Mouse (Mus musculus): Measurements from ENCODE around the gene Wwox. TPM values are rescaled to one million over a fixed set of nuclear protein-coding genes. Genes with fewer than 3 reads are reported as not detected.

Wwox gene
- total RNA-seq, 2 experiments from 2014 or later, result 11.4 to 13.4 TPM

- DNase-seq (ENCODE audit: low spot score in 2 of 2), result peak in 1 of 2 experiments; percentile 22
Measured at GRCm38 (mm10) chr8:115150446-115151109, 711.1 kb downstream of the Wwox start.

DNA sequence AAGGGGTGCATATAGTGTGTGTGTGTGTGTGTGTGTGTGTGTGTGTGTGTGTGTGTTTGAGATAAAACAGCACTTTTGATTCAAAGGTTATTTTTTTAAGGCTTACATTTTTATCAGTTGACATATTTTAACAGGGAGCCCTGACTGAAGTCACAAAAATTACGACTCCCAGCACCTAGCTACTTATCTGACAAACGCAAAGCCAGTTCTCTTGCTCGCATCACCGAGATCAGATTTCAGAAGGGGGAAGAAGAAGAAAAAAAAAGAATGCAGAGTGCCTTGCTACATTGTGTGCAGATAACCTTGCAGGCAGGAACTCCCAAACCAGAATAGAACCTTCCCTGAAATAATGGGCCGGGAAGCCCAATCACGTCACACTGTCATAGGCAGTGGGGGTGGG, 712.0 kb downstream of the Wwox start:
- DNase-seq (ENCODE audit: low spot score in 2 of 2), result no peak

GRCm38 (mm10) chr8:115154096-115154495, 714.6 kb downstream of the Wwox start:
- DNase-seq (ENCODE audit: low spot score in 2 of 2), result peak; percentile 33 to 53

- no peak for DNase-seq (ENCODE audit: low spot score in 2 of 2)
Measured at GRCm38 (mm10) chr8:115156142-115156541, 716.7 kb downstream of the Wwox start.

GRCm38 (mm10) chr8:115157977-115158720, 718.7 kb downstream of the Wwox start:
- DNase-seq (ENCODE audit: low spot score in 2 of 2), result no peak

DNA sequence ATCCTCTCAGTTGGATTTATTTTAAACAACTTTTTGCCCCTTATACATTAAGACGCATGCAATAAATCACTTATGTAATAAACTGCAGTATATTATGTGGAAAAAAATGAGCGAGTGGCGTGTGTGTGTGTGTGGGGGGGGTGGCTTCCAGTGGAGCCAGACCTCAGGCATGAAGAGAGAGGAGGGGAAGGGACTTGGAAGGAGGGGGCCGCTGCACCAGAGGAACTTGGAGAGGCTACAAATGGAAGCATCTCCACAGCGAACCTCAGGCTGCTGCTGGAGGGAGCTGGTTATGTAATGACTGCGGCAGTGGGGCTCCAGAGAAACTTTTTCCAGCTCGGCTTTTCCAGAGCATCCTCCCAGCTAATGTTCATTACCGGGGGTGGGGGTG, 719.3 kb downstream of the Wwox start:
- no peak for DNase-seq (ENCODE audit: low spot score in 2 of 2)

DNA sequence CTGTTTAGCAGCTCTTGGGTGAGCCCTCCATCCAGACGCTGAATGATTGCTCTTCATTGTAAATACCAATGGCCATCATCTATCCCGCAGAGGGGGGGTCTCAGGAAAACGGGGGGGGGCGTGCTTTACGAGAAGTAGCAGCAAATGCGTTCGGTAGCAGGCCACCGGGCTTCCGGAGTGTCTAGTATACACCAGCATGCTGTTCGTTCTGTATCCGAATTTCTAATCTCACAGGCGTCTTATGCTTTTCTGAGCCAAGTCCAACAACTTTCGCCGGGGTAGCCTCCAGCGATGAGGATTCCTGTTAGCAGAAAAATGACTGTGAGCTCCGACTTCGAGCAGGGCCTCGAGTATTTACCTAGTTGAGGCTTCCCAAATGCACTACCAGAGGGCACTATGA, 719.8 kb downstream of the Wwox start:
- no peak for DNase-seq (ENCODE audit: low spot score in 2 of 2)

- peak in 1 of 2 experiments; percentile 26 for DNase-seq (ENCODE audit: low spot score in 2 of 2)
Measured at GRCm38 (mm10) chr8:115159711-115160374, 720.4 kb downstream of the Wwox start.

- no peak for DNase-seq (ENCODE audit: low spot score in 2 of 2)
Measured at GRCm38 (mm10) chr8:115160407-115160806, 721.0 kb downstream of the Wwox start.

- no peak for DNase-seq (ENCODE audit: low spot score in 2 of 2)
Measured at GRCm38 (mm10) chr8:115161520-115161919, 722.1 kb downstream of the Wwox start.

DNA sequence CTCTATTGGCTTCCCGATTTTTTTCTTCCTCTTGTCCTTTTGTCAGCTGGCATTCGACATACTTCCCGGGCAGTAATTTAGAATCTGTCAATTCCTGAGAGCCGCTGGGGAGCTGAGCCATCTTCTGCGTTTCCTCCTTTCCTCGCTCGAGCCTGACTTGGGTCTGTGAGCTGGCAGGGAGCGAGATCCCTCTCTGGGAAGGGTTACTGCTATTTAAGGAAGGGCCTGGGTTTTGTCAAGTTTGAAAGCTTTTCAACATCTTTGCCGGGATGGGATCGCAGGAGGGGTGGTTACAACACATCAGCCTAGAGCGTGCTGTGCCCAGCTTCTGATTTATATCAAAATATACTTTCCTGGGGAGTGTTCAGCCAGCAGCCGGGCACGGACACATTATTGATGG, 725.4 kb downstream of the Wwox start:
- no peak for DNase-seq (ENCODE audit: low spot score in 2 of 2)

DNA sequence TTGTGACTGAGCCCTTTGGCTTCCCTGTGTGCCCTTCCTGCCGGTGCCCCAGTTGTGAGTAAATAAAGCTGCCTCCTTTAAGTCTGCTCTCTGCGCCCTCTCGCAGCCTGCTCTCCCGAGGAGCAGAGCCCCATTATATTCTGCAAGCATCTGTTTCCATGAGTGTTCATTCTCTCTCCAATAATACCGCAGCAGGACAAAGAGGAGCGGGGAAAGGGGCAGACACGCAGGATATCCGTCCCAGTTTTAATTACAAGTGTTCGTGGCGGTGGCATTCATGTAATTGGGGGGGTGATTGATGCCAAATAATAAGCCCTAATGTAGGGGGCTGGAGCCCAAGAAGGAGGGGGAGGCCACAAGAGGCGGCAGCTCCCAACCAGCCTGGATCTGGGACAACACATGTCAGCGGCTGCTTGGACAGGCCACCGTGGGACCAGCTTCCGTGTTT, 734.2 kb downstream of the Wwox start:
- peak in 1 of 2 experiments; percentile 12 for DNase-seq (ENCODE audit: low spot score in 2 of 2)

GRCm38 (mm10) chr8:115185431-115185964, 746.0 kb downstream of the Wwox start:
- DNase-seq (ENCODE audit: low spot score in 2 of 2), result no peak

- no peak for DNase-seq (ENCODE audit: low spot score in 2 of 2)
Measured at GRCm38 (mm10) chr8:115186121-115186811, 746.8 kb downstream of the Wwox start.

- peak in 1 of 2 experiments; percentile 7 for DNase-seq (ENCODE audit: low spot score in 2 of 2)
Measured at GRCm38 (mm10) chr8:115186882-115187281, 747.4 kb downstream of the Wwox start.

DNA sequence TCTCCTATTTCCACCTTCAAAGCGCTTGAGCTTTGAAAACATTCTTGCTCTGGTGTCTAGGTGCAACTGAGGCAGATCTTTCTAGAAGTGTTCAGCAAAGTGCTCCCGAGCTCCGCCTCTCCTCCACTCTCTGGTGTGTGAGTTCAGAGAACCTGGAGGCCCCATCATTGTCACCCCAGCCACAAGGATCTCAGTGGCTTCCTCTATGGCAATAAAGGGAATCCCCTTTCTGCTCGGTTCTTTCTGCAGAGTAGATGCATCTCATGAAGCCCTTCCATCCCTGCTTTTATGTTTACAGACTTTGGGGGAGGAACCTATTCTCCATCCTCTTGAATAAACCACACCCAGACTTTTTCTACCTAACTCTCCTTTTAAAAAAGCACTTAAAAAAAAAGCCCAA, 749.0 kb downstream of the Wwox start:
- no peak for DNase-seq (ENCODE audit: low spot score in 2 of 2)

GRCm38 (mm10) chr8:115189836-115190235, 750.4 kb downstream of the Wwox start:
- DNase-seq (ENCODE audit: low spot score in 2 of 2), result no peak

- DNase-seq (ENCODE audit: low spot score in 2 of 2), result no peak
Measured at GRCm38 (mm10) chr8:115193767-115194166, 754.3 kb downstream of the Wwox start.

DNA sequence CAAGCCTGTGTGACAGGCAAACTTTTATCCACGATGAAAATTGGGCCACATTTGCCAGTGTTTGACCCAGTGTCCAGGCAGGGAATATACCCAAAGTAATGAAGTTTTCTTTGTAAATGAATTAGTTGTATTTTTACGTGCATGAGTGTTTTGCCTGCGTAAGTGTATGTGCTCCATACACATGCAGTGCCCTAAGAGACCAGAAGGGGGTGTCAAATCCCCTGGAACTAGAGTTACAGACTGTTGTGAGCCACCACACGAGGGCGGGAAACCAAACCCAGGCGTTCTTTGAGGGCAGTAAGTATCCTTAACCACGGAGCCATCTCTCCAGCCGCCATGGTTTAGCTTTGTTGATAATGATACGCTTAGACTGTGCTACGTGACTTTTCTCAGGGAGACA, 755.9 kb downstream of the Wwox start:
- DNase-seq (ENCODE audit: low spot score in 2 of 2), result no peak

- no peak for DNase-seq (ENCODE audit: low spot score in 2 of 2)
Measured at GRCm38 (mm10) chr8:115196859-115197258, 757.4 kb downstream of the Wwox start.

DNA sequence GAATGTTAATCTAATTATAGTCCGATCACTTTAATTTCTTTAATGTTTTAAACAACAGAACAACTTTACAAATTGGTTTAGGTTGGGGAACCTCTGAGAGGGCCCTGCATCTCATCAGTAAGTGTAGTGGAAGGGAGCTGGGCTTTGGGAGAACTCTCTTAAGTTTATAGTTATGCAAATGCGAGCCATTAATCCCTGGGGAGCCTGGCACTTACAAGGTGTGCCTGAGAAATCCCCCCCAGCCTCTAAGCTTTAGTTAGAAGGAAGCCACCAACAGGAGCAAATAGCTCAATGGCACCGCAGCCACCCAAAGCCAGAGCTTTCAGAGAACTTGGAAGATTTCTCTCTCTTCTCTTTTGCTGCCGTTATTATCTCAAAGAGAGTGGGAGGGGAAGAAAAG, 759.7 kb downstream of the Wwox start:
- DNase-seq (ENCODE audit: low spot score in 2 of 2), result no peak
